Mouse (Mus musculus) heart, embryonic 10.5 days (tissue): ENCODE measurements around the gene Wwtr1. TPM values are rescaled to one million over a fixed set of nuclear protein-coding genes. Genes with fewer than 3 reads are reported as not detected.

Source experiments
- DNase-seq: peaks from one replicate; pipeline ENCODE4 v3.0.0-alpha.2; 2017; ENCODE audit warnings: low spot score
- H3K27ac ChIP-seq: fragments of 300-500 bp; sonication (generic); 2 replicates; pipeline ENCODE4 v1.5.1; 2016; ENCODE audit warnings: mild to moderate bottlenecking
- H3K27me3 ChIP-seq: fragments of 300-500 bp; sonication (generic); 2 replicates; pipeline ENCODE4 v1.6.1; 2016; ENCODE audit warnings: mild to moderate bottlenecking; ENCODE audit not compliant: poor library complexity, insufficient read depth, severe bottlenecking
- H3K36me3 ChIP-seq: fragments of 300-500 bp; sonication (generic); 2 replicates; pipeline ENCODE4 v1.6.1; 2016; ENCODE audit warnings: mild to moderate bottlenecking, moderate library complexity
- H3K4me1 ChIP-seq: fragments of 300-500 bp; sonication (generic); 2 replicates; pipeline ENCODE4 v1.6.1; 2016; ENCODE audit warnings: mild to moderate bottlenecking
- H3K4me3 ChIP-seq: fragments of 300-500 bp; sonication (generic); 2 replicates; pipeline ENCODE4 v1.5.1; 2016; ENCODE audit warnings: mild to moderate bottlenecking, moderate library complexity
- H3K9me3 ChIP-seq: fragments of 300-500 bp; sonication (generic); 2 replicates; pipeline ENCODE4 v1.6.1; 2016; ENCODE audit warnings: mild to moderate bottlenecking, moderate library complexity
- WGBS: fragments of 180-500 bp; shearing (Covaris S2); methylation state at CpG from one replicate; pipeline ENCODE4 v1.1.7; 2016; 5-methylcytosine and 5-hydroxymethylcytosine counted together
- polyA plus RNA-seq: library from polyadenylated mRNA; unstranded; fragments of >200 nt; fragmentation: Nextera tagmentation; extraction: Ambion mirVana; gene quantifications from 2 replicates; pipeline ENCODE4 v1.2.1, GENCODE M21; 2016

The Wwtr1 gene
- polyA plus RNA-seq, result 11.5 and 11.9 TPM in 2 replicates

- Histone ChIP-seq H3K9me3 (no peaks in the 10 kb centered on the region), H3K27ac (peak within 1 kb of the TSS; percentile 97), H3K36me3 (peaks cover under 1% of the 10 kb centered on the region; the same call in 1 of the 2 replicates), H3K4me3 (peak within 1 kb of the TSS; percentile 87), H3K4me1 (peaks cover 19% of the 10 kb centered on the region), H3K27me3 (no peaks in the 10 kb centered on the region)
- under 1% methylated on average over 35 of the region's 36 CpGs for WGBS
- peak; percentile 97 for DNase-seq
Measured at GRCm38 (mm10) chr3:57575660-57576055, at the start of gene Wwtr1. Gene Wwtr1, minus strand, starts transcription at chr3:57575910.

- DNase-seq, result no peak
- Histone ChIP-seq H3K4me1 (no peaks in the 10 kb centered on the region), H3K36me3 (no peaks in the 10 kb centered on the region), H3K27me3 (no peaks in the 10 kb centered on the region), H3K4me3 (no peak overlapping the region), H3K9me3 (no peaks in the 10 kb centered on the region), H3K27ac (no peak overlapping the region)
- 74% methylated on average over 4 of the region's 4 CpGs for WGBS
Measured at GRCm38 (mm10) chr3:57619718-57620117, 44.0 kb upstream of the Wwtr1 start.

- no peaks in the 10 kb centered on the region for H3K27me3 ChIP-seq
- H3K4me1 ChIP-seq, result peaks cover 6% of the 10 kb centered on the region; the same call in 1 of the 2 replicates
- no peak overlapping the region for H3K4me3 ChIP-seq
- 89% methylated on average over 4 of the region's 4 CpGs for WGBS
- H3K36me3 ChIP-seq, result no peaks in the 10 kb centered on the region
- DNase-seq, result no peak
- no peaks in the 10 kb centered on the region for H3K9me3 ChIP-seq
- no peak overlapping the region for H3K27ac ChIP-seq
Measured at GRCm38 (mm10) chr3:57615652-57616051, 39.9 kb upstream of the Wwtr1 start.

- H3K36me3 ChIP-seq, result no peaks in the 10 kb centered on the region
- no peak overlapping the region for H3K27ac ChIP-seq
- peaks cover 6% of the 10 kb centered on the region; the same call in 1 of the 2 replicates for H3K4me1 ChIP-seq
- no peak for DNase-seq
- H3K9me3 ChIP-seq, result no peaks in the 10 kb centered on the region
- H3K27me3 ChIP-seq, result no peaks in the 10 kb centered on the region
- no peak overlapping the region for H3K4me3 ChIP-seq
- WGBS, result 71% methylated on average over 3 of the region's 3 CpGs
Measured at GRCm38 (mm10) chr3:57612430-57612997, 36.8 kb upstream of the Wwtr1 start.

- H3K4me3 ChIP-seq, result no peak overlapping the region
- 10% methylated on average over 7 of the region's 7 CpGs for WGBS
- no peaks in the 10 kb centered on the region for H3K36me3 ChIP-seq
- H3K27ac ChIP-seq, result 0 out of 2 replicates have a peak overlapping the region, but pooled peaks have one; percentile 16
- peaks cover 6% of the 10 kb centered on the region; the same call in 1 of the 2 replicates for H3K4me1 ChIP-seq
- no peak for DNase-seq
- H3K27me3 ChIP-seq, result no peaks in the 10 kb centered on the region
- no peaks in the 10 kb centered on the region for H3K9me3 ChIP-seq
Measured at GRCm38 (mm10) chr3:57611776-57612175, 36.1 kb upstream of the Wwtr1 start.

- 65% methylated on average over 1 of the region's 1 CpGs for WGBS
- no peak for DNase-seq
- Histone ChIP-seq H3K36me3 (no peaks in the 10 kb centered on the region), H3K9me3 (no peaks in the 10 kb centered on the region), H3K27ac (no peak overlapping the region), H3K4me1 (no peaks in the 10 kb centered on the region), H3K4me3 (no peak overlapping the region), H3K27me3 (no peaks in the 10 kb centered on the region)
Measured at GRCm38 (mm10) chr3:57604618-57605015, 28.9 kb upstream of the Wwtr1 start.

GRCm38 (mm10) chr3:57603891-57604617 lies 28.3 kb upstream of the Wwtr1 start:
- H3K36me3 ChIP-seq, result no peaks in the 10 kb centered on the region
- H3K27me3 ChIP-seq, result no peaks in the 10 kb centered on the region
- H3K9me3 ChIP-seq, result no peaks in the 10 kb centered on the region
- 70% methylated on average over 5 of the region's 5 CpGs for WGBS
- DNase-seq, result no peak
- H3K27ac ChIP-seq, result no peak overlapping the region
- 0 out of 2 replicates have a peak, but pooled peaks cover 3% of the 10 kb centered on the region for H3K4me1 ChIP-seq
- H3K4me3 ChIP-seq, result no peak overlapping the region

- 84% methylated on average over 4 of the region's 4 CpGs for WGBS
Measured at GRCm38 (mm10) chr3:57602610-57603009, 26.9 kb upstream of the Wwtr1 start.

GRCm38 (mm10) chr3:57596566-57596965 lies 20.9 kb upstream of the Wwtr1 start:
- no peak for DNase-seq
- WGBS, result 72% methylated on average over 7 of the region's 7 CpGs

More at GRCm38 (mm10) chr3:57602610-57603009, 26.9 kb upstream of the Wwtr1 start:
- no peak overlapping the region for H3K4me3 ChIP-seq
- H3K4me1 ChIP-seq, result 0 out of 2 replicates have a peak, but pooled peaks cover 3% of the 10 kb centered on the region
- no peaks in the 10 kb centered on the region for H3K27me3 ChIP-seq
- H3K9me3 ChIP-seq, result no peaks in the 10 kb centered on the region
- no peaks in the 10 kb centered on the region for H3K36me3 ChIP-seq
- no peak for DNase-seq
- H3K27ac ChIP-seq, result no peak overlapping the region

GRCm38 (mm10) chr3:57595506-57595905 lies 19.8 kb upstream of the Wwtr1 start:
- DNase-seq, result no peak
- H3K4me3 ChIP-seq, result no peak overlapping the region
- H3K27me3 ChIP-seq, result no peaks in the 10 kb centered on the region
- no peaks in the 10 kb centered on the region for H3K36me3 ChIP-seq
- H3K9me3 ChIP-seq, result no peaks in the 10 kb centered on the region
- 0 out of 2 replicates have a peak, but pooled peaks cover 3% of the 10 kb centered on the region for H3K4me1 ChIP-seq
- H3K27ac ChIP-seq, result no peak overlapping the region

More at GRCm38 (mm10) chr3:57596566-57596965, 20.9 kb upstream of the Wwtr1 start:
- Histone ChIP-seq H3K27ac (no peak overlapping the region), H3K9me3 (no peaks in the 10 kb centered on the region), H3K36me3 (no peaks in the 10 kb centered on the region), H3K27me3 (no peaks in the 10 kb centered on the region), H3K4me1 (0 out of 2 replicates have a peak, but pooled peaks cover 3% of the 10 kb centered on the region), H3K4me3 (no peak overlapping the region)

GRCm38 (mm10) chr3:57585967-57586366 lies 10.3 kb upstream of the Wwtr1 start:
- H3K4me1 ChIP-seq, result no peaks in the 10 kb centered on the region
- H3K27me3 ChIP-seq, result no peaks in the 10 kb centered on the region
- H3K36me3 ChIP-seq, result no peaks in the 10 kb centered on the region
- H3K27ac ChIP-seq, result no peak overlapping the region
- 42% methylated on average over 6 of the region's 6 CpGs for WGBS
- H3K4me3 ChIP-seq, result no peak overlapping the region
- DNase-seq, result no peak
- H3K9me3 ChIP-seq, result no peaks in the 10 kb centered on the region

GRCm38 (mm10) chr3:57583533-57583932 lies 7.8 kb upstream of the Wwtr1 start:
- WGBS, result 32% methylated on average over 4 of the region's 4 CpGs
- no peak for DNase-seq

GRCm38 (mm10) chr3:57580426-57581195 lies 4.9 kb upstream of the Wwtr1 start:
- Histone ChIP-seq H3K27me3 (no peaks in the 10 kb centered on the region), H3K27ac (no peak overlapping the region), H3K9me3 (no peaks in the 10 kb centered on the region), H3K36me3 (no peaks in the 10 kb centered on the region), H3K4me1 (peaks cover 7% of the 10 kb centered on the region; the same call in 1 of the 2 replicates), H3K4me3 (no peak overlapping the region)
- 85% methylated on average over 10 of the region's 10 CpGs for WGBS
- no peak for DNase-seq

More at GRCm38 (mm10) chr3:57583533-57583932, 7.8 kb upstream of the Wwtr1 start:
- Histone ChIP-seq H3K4me3 (no peak overlapping the region), H3K27ac (no peak overlapping the region), H3K4me1 (no peaks in the 10 kb centered on the region), H3K36me3 (no peaks in the 10 kb centered on the region), H3K27me3 (no peaks in the 10 kb centered on the region), H3K9me3 (no peaks in the 10 kb centered on the region)
